Mouse (Mus musculus): ENCODE results near the gene Ccdc127. TPM values are rescaled to one million over a fixed set of nuclear protein-coding genes. Genes with fewer than 3 reads are reported as not detected.

The Ccdc127 gene
- polyA plus RNA-seq (2012; rRNA removed): 2.1 and 3.4 TPM in 2 replicates

DNA sequence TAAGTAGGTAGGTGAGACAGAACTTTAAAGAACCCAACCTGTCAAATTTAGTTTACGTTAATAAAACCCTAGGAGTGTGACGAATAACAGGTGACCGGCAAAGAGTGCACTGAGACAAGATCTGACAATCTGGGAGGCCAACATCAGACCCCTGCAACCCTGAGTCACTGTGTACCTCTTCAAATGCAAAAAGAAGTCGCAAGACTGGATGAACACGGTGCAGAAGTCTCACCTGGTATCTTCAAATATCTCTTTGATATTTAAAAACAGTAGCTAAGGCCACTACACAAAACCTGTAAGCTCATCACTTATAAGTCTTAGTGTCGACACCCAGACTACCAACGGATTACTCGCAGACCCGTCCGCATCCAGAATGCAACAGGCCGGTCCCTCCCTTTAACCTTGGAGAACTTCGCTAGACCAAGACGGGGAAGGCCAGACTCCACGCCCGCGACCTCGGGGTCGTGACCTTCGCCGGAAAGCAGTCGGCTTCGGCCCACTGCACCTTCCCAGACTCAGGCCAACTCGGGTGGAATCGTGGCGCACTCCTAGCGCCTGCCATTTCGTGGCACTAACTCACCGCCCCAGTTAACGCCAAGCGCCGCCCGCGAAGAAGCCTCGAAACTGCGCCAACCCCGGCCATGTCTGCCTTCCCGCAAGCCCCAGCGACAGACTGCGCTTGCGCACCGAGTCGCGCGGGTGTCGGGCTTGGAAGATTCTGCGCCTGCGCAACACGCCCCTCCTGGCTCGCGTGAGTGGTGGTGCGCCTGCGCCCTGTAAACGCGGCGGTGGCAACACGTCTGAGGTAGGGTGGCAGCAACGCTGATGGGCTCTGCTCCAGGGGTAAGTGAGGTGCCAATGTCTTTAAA, at the start of gene Ccdc127, which contains the start of gene Sdha:
Ccdc127 (plus strand) TSS at position 744 of the 869 bp plus-strand sequence.
Sdha (minus strand) TSS at position 715 of the 869 bp plus-strand sequence.
- TF ChIP-seq CTCF (IDR thresholded peaks at IDR 0.05; ENCODE audit: insufficient read depth, low read length) (no peak), POLR2A (IDR thresholded peaks at IDR 0.05; ENCODE audit: borderline replicate concordance, extremely low read depth, low read depth, low read length) (peak; percentile 98)
- Histone ChIP-seq H3K4me1 (ENCODE audit: control insufficient read depth, insufficient read depth, low read length) (peaks cover 5% of the 10 kb centered on the region), H3K4me3 (replicated peaks; ENCODE audit: extremely low read depth, low read depth, low read length) (peak within 1 kb of the TSS; percentile 72)
- WGBS: under 1% methylated on average over 57 of the region's 57 CpGs
- peak; percentile 92 for DNase-seq

- WGBS: 31% methylated on average over 4 of the region's 4 CpGs
- TF ChIP-seq POLR2A (IDR thresholded peaks at IDR 0.05; ENCODE audit: borderline replicate concordance, extremely low read depth, low read depth, low read length) (no peak), CTCF (IDR thresholded peaks at IDR 0.05; ENCODE audit: insufficient read depth, low read length) (peak; percentile 90)
- H3K4me3 ChIP-seq (replicated peaks; ENCODE audit: extremely low read depth, low read depth, low read length): no peak overlapping the region
- DNase-seq: peak; percentile 62
- no peaks in the 10 kb centered on the region for H3K4me1 ChIP-seq (ENCODE audit: control insufficient read depth, insufficient read depth, low read length)
These were observed 49.0 kb upstream of the Ccdc127 start for GRCm38 (mm10) chr13:74300925-74301606.

- 58% methylated on average over 6 of the region's 6 CpGs for WGBS
- no peaks in the 10 kb centered on the region for H3K4me1 ChIP-seq (ENCODE audit: control insufficient read depth, insufficient read depth, low read length)
- H3K4me3 ChIP-seq (replicated peaks; ENCODE audit: extremely low read depth, low read depth, low read length): no peak overlapping the region
- TF ChIP-seq POLR2A (IDR thresholded peaks at IDR 0.05; ENCODE audit: borderline replicate concordance, extremely low read depth, low read depth, low read length) (no peak), CTCF (IDR thresholded peaks at IDR 0.05; ENCODE audit: insufficient read depth, low read length) (no peak)
- DNase-seq: peak; percentile 16
These were observed 48.5 kb upstream of the Ccdc127 start for GRCm38 (mm10) chr13:74301607-74301984.

- TF ChIP-seq CTCF (IDR thresholded peaks at IDR 0.05; ENCODE audit: insufficient read depth, low read length) (no peak), POLR2A (IDR thresholded peaks at IDR 0.05; ENCODE audit: borderline replicate concordance, extremely low read depth, low read depth, low read length) (no peak)
- no peak for DNase-seq
- WGBS: 79% methylated on average over 10 of the region's 10 CpGs
- no peak overlapping the region for H3K4me3 ChIP-seq (replicated peaks; ENCODE audit: extremely low read depth, low read depth, low read length)
- H3K4me1 ChIP-seq (ENCODE audit: control insufficient read depth, insufficient read depth, low read length): no peaks in the 10 kb centered on the region
These were observed 47.8 kb upstream of the Ccdc127 start for GRCm38 (mm10) chr13:74302050-74303037.

GRCm38 (mm10) chr13:74305380-74305779, 44.7 kb upstream of the Ccdc127 start:
- Histone ChIP-seq H3K4me1 (ENCODE audit: control insufficient read depth, insufficient read depth, low read length) (no peaks in the 10 kb centered on the region; the same call in 1 of the 2 replicates), H3K4me3 (replicated peaks; ENCODE audit: extremely low read depth, low read depth, low read length) (no peak overlapping the region)
- 88% methylated on average over 6 of the region's 6 CpGs for WGBS
- DNase-seq: no peak
- TF ChIP-seq POLR2A (IDR thresholded peaks at IDR 0.05; ENCODE audit: borderline replicate concordance, extremely low read depth, low read depth, low read length): no peak

DNA sequence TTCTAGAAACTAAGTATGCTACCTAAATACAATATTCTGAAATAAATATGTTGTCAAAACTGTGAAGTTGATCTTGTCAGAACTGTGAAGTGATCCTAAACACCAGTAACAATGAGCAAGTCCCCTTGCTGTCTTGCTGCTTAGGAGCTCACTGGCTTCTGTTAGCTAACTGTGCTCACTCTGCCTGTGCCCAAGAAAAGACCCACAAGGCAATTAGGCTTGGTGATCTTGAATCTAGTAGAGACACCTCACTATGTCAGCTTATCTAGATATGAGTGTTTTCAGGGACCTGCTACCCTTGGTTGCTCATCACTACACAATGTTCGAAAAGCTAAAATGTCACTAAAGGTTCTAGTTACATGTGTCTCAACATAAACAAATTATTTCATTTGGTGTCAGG, 44.3 kb upstream of the Ccdc127 start:
- DNase-seq: no peak
- no peak for TF ChIP-seq CTCF (IDR thresholded peaks at IDR 0.05; ENCODE audit: insufficient read depth, low read length)
- WGBS: 90% methylated on average over 1 of the region's 1 CpGs

DNA sequence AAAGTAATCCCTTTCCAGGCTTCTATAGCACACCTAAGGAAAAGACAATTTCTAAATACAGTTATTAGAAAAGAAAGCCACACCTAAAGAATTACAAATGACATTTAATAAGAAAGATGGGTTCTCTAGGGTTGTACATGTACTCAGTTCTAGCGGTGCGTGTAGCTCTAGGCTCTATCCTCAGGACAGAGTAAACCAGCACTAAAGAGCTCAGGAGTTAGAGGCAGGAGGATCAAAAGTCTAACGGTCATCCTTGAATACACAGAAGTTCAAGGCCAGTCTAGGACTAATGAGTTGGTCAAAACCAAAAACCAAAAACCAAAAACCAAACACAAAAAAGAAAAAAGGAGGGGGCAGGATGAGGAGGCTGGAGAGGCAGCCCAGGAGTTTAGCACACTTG, 35.5 kb upstream of the Ccdc127 start:
- no peaks in the 10 kb centered on the region for H3K4me1 ChIP-seq (ENCODE audit: control insufficient read depth, insufficient read depth, low read length)
- no peak for DNase-seq
- 94% methylated on average over 3 of the region's 3 CpGs for WGBS
- TF ChIP-seq CTCF (IDR thresholded peaks at IDR 0.05; ENCODE audit: insufficient read depth, low read length): no peak
- no peak for TF ChIP-seq POLR2A (IDR thresholded peaks at IDR 0.05; ENCODE audit: borderline replicate concordance, extremely low read depth, low read depth, low read length)
- no peak overlapping the region for H3K4me3 ChIP-seq (replicated peaks; ENCODE audit: extremely low read depth, low read depth, low read length)

More for the DNA sequence above, 44.3 kb upstream of the Ccdc127 start:
- no peak overlapping the region for H3K4me3 ChIP-seq (replicated peaks; ENCODE audit: extremely low read depth, low read depth, low read length)
- H3K4me1 ChIP-seq (ENCODE audit: control insufficient read depth, insufficient read depth, low read length): no peaks in the 10 kb centered on the region; the same call in 1 of the 2 replicates

GRCm38 (mm10) chr13:74316386-74316785, 33.7 kb upstream of the Ccdc127 start:
- TF ChIP-seq POLR2A (IDR thresholded peaks at IDR 0.05; ENCODE audit: borderline replicate concordance, extremely low read depth, low read depth, low read length) (no peak), CTCF (IDR thresholded peaks at IDR 0.05; ENCODE audit: insufficient read depth, low read length) (no peak)
- 16% methylated on average over 4 of the region's 4 CpGs for WGBS
- no peak for DNase-seq
- H3K4me1 ChIP-seq (ENCODE audit: control insufficient read depth, insufficient read depth, low read length): no peaks in the 10 kb centered on the region
- H3K4me3 ChIP-seq (replicated peaks; ENCODE audit: extremely low read depth, low read depth, low read length): peak overlapping the region; percentile 68

GRCm38 (mm10) chr13:74316789-74317169, 33.3 kb upstream of the Ccdc127 start:
- WGBS: 3% methylated on average over 15 of the region's 15 CpGs
- H3K4me1 ChIP-seq (ENCODE audit: control insufficient read depth, insufficient read depth, low read length): no peaks in the 10 kb centered on the region
- DNase-seq: no peak
- TF ChIP-seq POLR2A (IDR thresholded peaks at IDR 0.05; ENCODE audit: borderline replicate concordance, extremely low read depth, low read depth, low read length) (no peak), CTCF (IDR thresholded peaks at IDR 0.05; ENCODE audit: insufficient read depth, low read length) (no peak)
- H3K4me3 ChIP-seq (replicated peaks; ENCODE audit: extremely low read depth, low read depth, low read length): peak overlapping the region; percentile 68

All from lung, adult 2 months (tissue).